Mouse (Mus musculus) hindbrain, embryonic 14.5 days (tissue): ENCODE data around the gene Fmnl2. TPM values are rescaled to one million over a fixed set of nuclear protein-coding genes. Genes with fewer than 3 reads are reported as not detected.

Source experiments
- ATAC-seq: fragments of 200-750 bp; cut with Nextera tagmentation; 2 replicates; pipeline ENCODE4 v1.8.0; 2017; ENCODE audit warnings: moderate number of reproducible peaks, mild to moderate bottlenecking, moderate TSS enrichment, moderate library complexity; ENCODE audit not compliant: low FRiP score
- DNase-seq: peaks from one replicate; pipeline ENCODE4 v3.0.0-alpha.2; 2015; ENCODE audit warnings: low spot score
- H3K27ac ChIP-seq: fragments of 300-500 bp; sonication (generic); 2 replicates; pipeline ENCODE4 v1.5.1; 2014; ENCODE audit warnings: mild to moderate bottlenecking, moderate library complexity
- H3K27me3 ChIP-seq: fragments of 300-500 bp; sonication (generic); 2 replicates; pipeline ENCODE4 v1.6.1; 2014; ENCODE audit warnings: mild to moderate bottlenecking, low read length, mixed read lengths; ENCODE audit not compliant: control insufficient read depth, insufficient read depth
- H3K36me3 ChIP-seq: fragments of 300-500 bp; sonication (generic); replicated peaks from 2 replicates; pipeline ENCODE4 v1.6.1; 2014; ENCODE audit not compliant: control insufficient read depth, insufficient read depth
- H3K4me1 ChIP-seq: fragments of 300-500 bp; sonication (generic); replicated peaks from 2 replicates; pipeline ENCODE4 v1.6.1; 2014; ENCODE audit warnings: antibody characterized with exemption, low read length, mixed read lengths; ENCODE audit not compliant: control insufficient read depth, insufficient read depth
- H3K4me2 ChIP-seq: fragments of 300-500 bp; sonication (generic); replicated peaks from 2 replicates; pipeline ENCODE4 v1.6.1; 2014; ENCODE audit warnings: mild to moderate bottlenecking, moderate library complexity
- H3K4me3 ChIP-seq: fragments of 300-500 bp; sonication (generic); replicated peaks from 2 replicates; pipeline ENCODE4 v1.5.1; 2014; ENCODE audit warnings: mild to moderate bottlenecking, low read length
- H3K9ac ChIP-seq: fragments of 300-500 bp; sonication (generic); 2 replicates; pipeline ENCODE4 v1.6.1; 2014
- H3K9me3 ChIP-seq: fragments of 300-500 bp; sonication (generic); 2 replicates; pipeline ENCODE4 v1.6.1; 2016; ENCODE audit warnings: low read length; ENCODE audit not compliant: control insufficient read depth
- WGBS: fragments of 180-500 bp; shearing (Covaris S2); extraction: QIAGEN DNeasy Blood & Tissue Kit; methylation state at CpG from one replicate; pipeline ENCODE4 v1.1.7; 2014; 5-methylcytosine and 5-hydroxymethylcytosine counted together
- polyA plus RNA-seq: library from polyadenylated mRNA; unstranded; fragments of >200 nt; fragmentation: Nextera tagmentation; extraction: Ambion mirVana; gene quantifications from 2 replicates; pipeline ENCODE4 v1.2.1, GENCODE M21; 2014

The Fmnl2 gene
- polyA plus RNA-seq, 1 experiment from 2014 or later = 13.7 TPM

- ATAC-seq (no peak), DNase-seq (no peak)
- no peaks in the 10 kb centered on the region for H3K36me3 ChIP-seq
- no peak overlapping the region for H3K27ac ChIP-seq
- no peaks in the 10 kb centered on the region for H3K27me3 ChIP-seq
- H3K9me3 ChIP-seq = no peaks in the 10 kb centered on the region
- H3K4me1 ChIP-seq = peaks cover 33% of the 10 kb centered on the region
- no peak overlapping the region for H3K4me2 ChIP-seq
- WGBS = 89% methylated on average over 8 of the region's 8 CpGs
- H3K4me3 ChIP-seq = no peak overlapping the region
- H3K9ac ChIP-seq = no peak overlapping the region
Observed at GRCm38 (mm10) chr2:52981595-52981994, 123.9 kb downstream of the Fmnl2 start.

- Histone ChIP-seq H3K9me3 (no peaks in the 10 kb centered on the region), H3K4me2 (no peak overlapping the region), H3K36me3 (no peaks in the 10 kb centered on the region), H3K27me3 (no peaks in the 10 kb centered on the region), H3K4me3 (no peak overlapping the region), H3K27ac (no peak overlapping the region), H3K9ac (no peak overlapping the region), H3K4me1 (peaks cover 31% of the 10 kb centered on the region)
- ATAC-seq (no peak), DNase-seq (no peak)
- WGBS = 89% methylated on average over 3 of the region's 3 CpGs
Observed at GRCm38 (mm10) chr2:52982502-52982901, 124.8 kb downstream of the Fmnl2 start.

- DNase-seq (no peak), ATAC-seq (no peak)
- H3K36me3 ChIP-seq = no peaks in the 10 kb centered on the region
- no peak overlapping the region for H3K4me2 ChIP-seq
- no peaks in the 10 kb centered on the region for H3K9me3 ChIP-seq
- H3K4me3 ChIP-seq = no peak overlapping the region
- H3K27ac ChIP-seq = no peak overlapping the region
- H3K9ac ChIP-seq = no peak overlapping the region
- H3K4me1 ChIP-seq = peaks cover 30% of the 10 kb centered on the region
- no peaks in the 10 kb centered on the region for H3K27me3 ChIP-seq
- WGBS = 93% methylated on average over 1 of the region's 1 CpGs
Observed at GRCm38 (mm10) chr2:52984556-52984955, 126.9 kb downstream of the Fmnl2 start.

- Histone ChIP-seq H3K27me3 (no peaks in the 10 kb centered on the region), H3K36me3 (no peaks in the 10 kb centered on the region), H3K27ac (peak overlapping the region; percentile 1; the same call in 1 of the 2 replicates), H3K9ac (no peak overlapping the region), H3K4me2 (no peak overlapping the region), H3K4me1 (peaks cover 24% of the 10 kb centered on the region), H3K4me3 (no peak overlapping the region), H3K9me3 (no peaks in the 10 kb centered on the region)
- no peak for DNase-seq
- 0 out of 2 replicates have a peak, but pooled peaks have one; percentile 41 for ATAC-seq
- 34% methylated on average over 4 of the region's 4 CpGs for WGBS
Observed at GRCm38 (mm10) chr2:52985167-52985566, 127.5 kb downstream of the Fmnl2 start.

GRCm38 (mm10) chr2:52986354-52986753 lies 128.7 kb downstream of the Fmnl2 start:
- Histone ChIP-seq H3K27ac (no peak overlapping the region), H3K4me3 (no peak overlapping the region), H3K27me3 (no peaks in the 10 kb centered on the region), H3K4me2 (no peak overlapping the region), H3K36me3 (no peaks in the 10 kb centered on the region), H3K4me1 (peaks cover 14% of the 10 kb centered on the region; the same call in 1 of the 2 replicates), H3K9ac (no peak overlapping the region), H3K9me3 (no peaks in the 10 kb centered on the region)
- DNase-seq (no peak), ATAC-seq (no peak)
- 73% methylated on average over 3 of the region's 3 CpGs for WGBS

GRCm38 (mm10) chr2:52987035-52987434 lies 129.4 kb downstream of the Fmnl2 start:
- H3K9me3 ChIP-seq = no peaks in the 10 kb centered on the region
- DNase-seq (no peak), ATAC-seq (no peak)
- WGBS = over 99% methylated on average over 6 of the region's 6 CpGs
- peaks cover 10% of the 10 kb centered on the region; the same call in 1 of the 2 replicates for H3K4me1 ChIP-seq
- H3K9ac ChIP-seq = no peak overlapping the region
- no peaks in the 10 kb centered on the region for H3K36me3 ChIP-seq
- H3K27me3 ChIP-seq = no peaks in the 10 kb centered on the region
- no peak overlapping the region for H3K4me2 ChIP-seq
- no peak overlapping the region for H3K4me3 ChIP-seq
- no peak overlapping the region for H3K27ac ChIP-seq

- H3K27ac ChIP-seq = peak overlapping the region; percentile 14; the same call in 1 of the 2 replicates
- H3K9me3 ChIP-seq = no peaks in the 10 kb centered on the region
- no peak overlapping the region for H3K4me3 ChIP-seq
- H3K4me1 ChIP-seq = peaks cover 10% of the 10 kb centered on the region; the same call in 1 of the 2 replicates
- no peak overlapping the region for H3K4me2 ChIP-seq
- ATAC-seq = peak; percentile 57; the same call in 1 of the 2 replicates
- no peak overlapping the region for H3K9ac ChIP-seq
- no peaks in the 10 kb centered on the region for H3K27me3 ChIP-seq
- DNase-seq = no peak
- 62% methylated on average over 11 of the region's 11 CpGs for WGBS
- H3K36me3 ChIP-seq = no peaks in the 10 kb centered on the region
Observed at GRCm38 (mm10) chr2:52987637-52988295, 130.1 kb downstream of the Fmnl2 start.

GRCm38 (mm10) chr2:52989316-52989715 lies 131.7 kb downstream of the Fmnl2 start:
- Histone ChIP-seq H3K4me1 (peaks cover 10% of the 10 kb centered on the region; the same call in 1 of the 2 replicates), H3K36me3 (no peaks in the 10 kb centered on the region), H3K27me3 (no peaks in the 10 kb centered on the region), H3K9me3 (no peaks in the 10 kb centered on the region), H3K4me2 (no peak overlapping the region), H3K4me3 (no peak overlapping the region), H3K27ac (no peak overlapping the region), H3K9ac (no peak overlapping the region)
- WGBS = 85% methylated on average over 4 of the region's 4 CpGs
- no peak for ATAC-seq
- DNase-seq = no peak

- H3K9me3 ChIP-seq = no peaks in the 10 kb centered on the region
- no peaks in the 10 kb centered on the region for H3K4me1 ChIP-seq
- H3K4me2 ChIP-seq = no peak overlapping the region
- no peaks in the 10 kb centered on the region for H3K36me3 ChIP-seq
- H3K4me3 ChIP-seq = no peak overlapping the region
- DNase-seq (no peak), ATAC-seq (no peak)
- no peaks in the 10 kb centered on the region for H3K27me3 ChIP-seq
- H3K27ac ChIP-seq = 0 out of 2 replicates have a peak overlapping the region, but pooled peaks have one; percentile 11
- H3K9ac ChIP-seq = no peak overlapping the region
- 74% methylated on average over 9 of the region's 9 CpGs for WGBS
Observed at GRCm38 (mm10) chr2:52990874-52991687, 133.4 kb downstream of the Fmnl2 start.
